Mouse (Mus musculus): Measurements from ENCODE around the gene C1qtnf9. TPM values are rescaled to one million over a fixed set of nuclear protein-coding genes. Genes with fewer than 3 reads are reported as not detected.

Gene C1qtnf9
- polyA plus RNA-seq, 1 experiment from 2014 or later: 0.30 TPM

DNA sequence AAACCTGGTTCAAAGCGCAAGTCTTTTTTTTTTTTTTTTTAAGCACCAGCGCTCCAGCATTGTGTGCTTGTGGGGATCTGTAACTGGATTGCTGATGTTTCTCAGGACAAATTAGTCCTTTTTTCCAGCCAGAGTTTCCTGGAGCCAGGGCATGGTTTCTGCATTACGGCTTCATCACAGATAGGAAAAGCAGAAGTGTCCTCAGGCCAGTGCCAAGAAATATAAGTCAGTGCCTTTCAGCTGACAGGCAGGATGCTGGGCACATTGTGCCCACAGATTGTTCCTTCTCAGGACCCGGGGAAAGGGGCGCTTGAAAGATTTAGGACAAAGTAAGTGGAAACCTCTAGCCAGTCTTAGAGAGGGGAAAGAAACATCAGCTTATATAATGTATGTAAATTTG lies 4.2 kb upstream of the C1qtnf9 start:
- Histone ChIP-seq H3K9me3 (replicated peaks; ENCODE audit: low read length) (no peaks in the 10 kb centered on the region), H3K9ac (ENCODE audit: low read depth, low read length) (no peak overlapping the region), H3K27me3 (ENCODE audit: insufficient read depth, low read length) (no peaks in the 10 kb centered on the region), H3K4me3 (replicated peaks; ENCODE audit: low read depth, low read length) (no peak overlapping the region), H3K4me1 (replicated peaks; ENCODE audit: insufficient read depth, low read length) (0 out of 2 replicates have a peak, but pooled peaks cover 2% of the 10 kb centered on the region), H3K27ac (no peak overlapping the region), H3K4me2 (ENCODE audit: low read length) (no peak overlapping the region), H3K36me3 (ENCODE audit: insufficient read depth, low read length) (peaks cover 18% of the 10 kb centered on the region; the same call in 1 of the 2 replicates)
- ATAC-seq (replicated peaks; ENCODE audit: low FRiP score, low read depth) (no peak), DNase-seq (ENCODE audit: low spot score) (no peak)
- no peak for TF ChIP-seq CTCF (IDR thresholded peaks at IDR 0.05; ENCODE audit: low read depth)
- 71% methylated on average over 5 of the region's 5 CpGs for WGBS

DNA sequence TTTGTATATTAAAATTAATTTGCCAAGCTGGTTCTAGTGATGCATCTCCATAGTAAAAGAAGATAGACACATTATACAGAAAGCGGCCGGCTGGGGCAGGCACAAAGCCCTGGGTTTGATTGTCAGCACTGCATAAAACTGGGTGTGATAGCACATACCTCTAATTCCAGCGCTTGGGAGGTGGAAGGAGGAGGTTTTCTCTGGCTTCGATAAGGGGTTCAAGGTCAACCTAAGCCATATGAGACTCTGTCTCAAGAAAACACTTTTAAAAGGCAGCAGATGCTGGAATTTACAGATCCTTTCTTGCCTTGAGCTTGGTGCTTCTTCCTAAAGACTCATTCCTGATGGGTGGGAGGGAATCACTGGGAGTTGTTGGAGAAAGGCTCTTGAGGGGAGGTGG lies 3.4 kb upstream of the C1qtnf9 start:
- ATAC-seq (replicated peaks; ENCODE audit: low FRiP score, low read depth) (0 out of 2 replicates have a peak, but pooled peaks have one; percentile 3), DNase-seq (ENCODE audit: low spot score) (no peak)
- Histone ChIP-seq H3K9ac (ENCODE audit: low read depth, low read length) (no peak overlapping the region), H3K4me1 (replicated peaks; ENCODE audit: insufficient read depth, low read length) (0 out of 2 replicates have a peak, but pooled peaks cover 2% of the 10 kb centered on the region), H3K9me3 (replicated peaks; ENCODE audit: low read length) (no peaks in the 10 kb centered on the region), H3K27ac (no peak overlapping the region), H3K4me2 (ENCODE audit: low read length) (no peak overlapping the region), H3K27me3 (ENCODE audit: insufficient read depth, low read length) (no peaks in the 10 kb centered on the region), H3K4me3 (replicated peaks; ENCODE audit: low read depth, low read length) (no peak overlapping the region), H3K36me3 (ENCODE audit: insufficient read depth, low read length) (peaks cover 14% of the 10 kb centered on the region; the same call in 1 of the 2 replicates)
- no peak for TF ChIP-seq CTCF (IDR thresholded peaks at IDR 0.05; ENCODE audit: low read depth)
- WGBS: 48% methylated on average over 4 of the region's 4 CpGs

- ATAC-seq (replicated peaks; ENCODE audit: low FRiP score, low read depth) (peak; percentile 56; the same call in 1 of the 2 replicates), DNase-seq (ENCODE audit: low spot score) (no peak)
- Histone ChIP-seq H3K9me3 (replicated peaks; ENCODE audit: low read length) (no peaks in the 10 kb centered on the region), H3K4me2 (ENCODE audit: low read length) (no peak overlapping the region), H3K4me3 (replicated peaks; ENCODE audit: low read depth, low read length) (no peak overlapping the region), H3K4me1 (replicated peaks; ENCODE audit: insufficient read depth, low read length) (0 out of 2 replicates have a peak, but pooled peaks cover 2% of the 10 kb centered on the region), H3K27me3 (ENCODE audit: insufficient read depth, low read length) (no peaks in the 10 kb centered on the region), H3K9ac (ENCODE audit: low read depth, low read length) (no peak overlapping the region), H3K36me3 (ENCODE audit: insufficient read depth, low read length) (peaks cover 14% of the 10 kb centered on the region; the same call in 1 of the 2 replicates), H3K27ac (no peak overlapping the region)
- WGBS: 29% methylated on average over 2 of the region's 2 CpGs
- no peak for TF ChIP-seq CTCF (IDR thresholded peaks at IDR 0.05; ENCODE audit: low read depth)
These were observed 2.9 kb upstream of the C1qtnf9 start for GRCm38 (mm10) chr14:60765025-60765424.

DNA sequence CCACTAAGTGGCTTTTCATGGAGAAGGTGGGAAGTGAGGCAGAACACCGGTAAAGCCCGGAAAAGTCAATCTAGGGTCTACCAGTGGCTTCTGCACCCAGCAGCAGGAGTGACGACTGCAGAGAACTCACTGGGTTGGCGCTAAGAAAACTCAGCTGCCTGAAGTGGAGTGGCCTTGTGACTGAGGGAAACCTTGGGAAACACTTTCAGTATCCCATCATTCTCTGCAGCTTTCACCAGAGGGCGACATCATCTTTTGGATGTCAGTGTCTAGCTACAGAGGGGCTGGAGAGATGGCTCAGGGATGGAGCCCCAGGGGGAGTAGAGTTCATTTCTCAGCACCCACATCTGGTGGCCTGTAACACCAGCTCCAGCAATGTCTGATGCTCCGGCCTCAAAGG lies 1.4 kb downstream of the C1qtnf9 start:
- Histone ChIP-seq H3K27me3 (ENCODE audit: insufficient read depth, low read length) (no peaks in the 10 kb centered on the region), H3K4me1 (replicated peaks; ENCODE audit: insufficient read depth, low read length) (0 out of 2 replicates have a peak, but pooled peaks cover 2% of the 10 kb centered on the region), H3K36me3 (ENCODE audit: insufficient read depth, low read length) (no peaks in the 10 kb centered on the region), H3K9ac (ENCODE audit: low read depth, low read length) (no peak overlapping the region), H3K4me2 (ENCODE audit: low read length) (no peak overlapping the region), H3K27ac (no peak overlapping the region), H3K4me3 (replicated peaks; ENCODE audit: low read depth, low read length) (no peak overlapping the region), H3K9me3 (replicated peaks; ENCODE audit: low read length) (no peaks in the 10 kb centered on the region)
- 36% methylated on average over 6 of the region's 6 CpGs for WGBS
- peak; percentile 45; the same call in 1 of the 2 replicates for TF ChIP-seq CTCF (IDR thresholded peaks at IDR 0.05; ENCODE audit: low read depth)
- ATAC-seq (replicated peaks; ENCODE audit: low FRiP score, low read depth): no peak
- DNase-seq (ENCODE audit: low spot score): peak; percentile 42

DNA sequence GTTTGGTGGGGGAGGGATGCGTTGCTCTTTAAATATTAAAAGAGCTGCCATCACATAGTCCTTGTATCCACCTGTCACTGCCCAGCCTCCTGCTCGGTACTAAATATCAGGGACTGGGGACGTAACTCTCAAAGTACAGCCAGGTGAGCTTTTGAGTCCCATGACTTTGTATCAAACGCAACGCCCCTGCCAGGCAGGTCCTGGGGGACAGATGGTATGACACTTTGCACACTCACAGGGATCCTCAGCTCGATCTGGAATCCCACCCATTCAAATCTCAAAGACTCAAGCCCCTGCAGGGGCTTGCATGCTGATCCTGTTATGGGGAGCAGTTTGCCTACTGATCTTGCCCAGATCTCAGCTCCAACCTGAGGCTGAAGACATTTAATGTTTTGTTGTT lies 2.7 kb downstream of the C1qtnf9 start:
- Histone ChIP-seq H3K36me3 (ENCODE audit: insufficient read depth, low read length) (no peaks in the 10 kb centered on the region), H3K27ac (no peak overlapping the region), H3K9me3 (replicated peaks; ENCODE audit: low read length) (no peaks in the 10 kb centered on the region), H3K4me2 (ENCODE audit: low read length) (no peak overlapping the region), H3K4me1 (replicated peaks; ENCODE audit: insufficient read depth, low read length) (no peaks in the 10 kb centered on the region), H3K9ac (ENCODE audit: low read depth, low read length) (no peak overlapping the region), H3K27me3 (ENCODE audit: insufficient read depth, low read length) (no peaks in the 10 kb centered on the region), H3K4me3 (replicated peaks; ENCODE audit: low read depth, low read length) (no peak overlapping the region)
- no peak for DNase-seq (ENCODE audit: low spot score)
- no peak for TF ChIP-seq CTCF (IDR thresholded peaks at IDR 0.05; ENCODE audit: low read depth)
- no peak for ATAC-seq (replicated peaks; ENCODE audit: low FRiP score, low read depth)
- 75% methylated on average over 6 of the region's 6 CpGs for WGBS

GRCm38 (mm10) chr14:60771057-60771456 lies 3.1 kb downstream of the C1qtnf9 start:
- ATAC-seq (replicated peaks; ENCODE audit: low FRiP score, low read depth): peak; percentile 51
- peak; percentile 75 for DNase-seq (ENCODE audit: low spot score)
- Histone ChIP-seq H3K27ac (no peak overlapping the region), H3K4me1 (replicated peaks; ENCODE audit: insufficient read depth, low read length) (no peaks in the 10 kb centered on the region), H3K9me3 (replicated peaks; ENCODE audit: low read length) (no peaks in the 10 kb centered on the region), H3K27me3 (ENCODE audit: insufficient read depth, low read length) (no peaks in the 10 kb centered on the region), H3K4me3 (replicated peaks; ENCODE audit: low read depth, low read length) (peak overlapping the region; percentile 23; the same call in 1 of the 2 replicates), H3K9ac (ENCODE audit: low read depth, low read length) (no peak overlapping the region), H3K4me2 (ENCODE audit: low read length) (peak overlapping the region; percentile 55), H3K36me3 (ENCODE audit: insufficient read depth, low read length) (no peaks in the 10 kb centered on the region)
- WGBS: 4% methylated on average over 8 of the region's 8 CpGs
- TF ChIP-seq CTCF (IDR thresholded peaks at IDR 0.05; ENCODE audit: low read depth): peak; percentile 95

DNA sequence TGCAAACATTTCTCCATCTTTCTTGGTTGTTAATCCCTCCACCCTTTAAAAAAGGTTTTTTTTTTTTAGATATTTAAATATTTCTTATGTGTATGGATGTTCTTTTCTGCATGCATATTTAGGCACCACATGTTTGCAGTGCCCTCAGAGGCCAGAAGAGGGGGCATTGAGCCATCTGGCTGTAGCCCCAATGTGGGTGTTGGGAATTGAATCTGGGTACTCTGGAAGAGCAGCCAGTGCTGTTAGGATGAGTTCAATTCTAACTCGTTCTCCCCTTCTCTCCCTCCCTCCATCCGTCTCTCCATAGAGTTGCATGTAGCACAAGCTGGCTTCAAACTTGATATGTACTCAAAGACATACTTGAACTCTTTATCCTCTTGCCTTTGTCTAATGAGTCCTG lies 5.5 kb downstream of the C1qtnf9 start:
- ATAC-seq (replicated peaks; ENCODE audit: low FRiP score, low read depth): no peak
- Histone ChIP-seq H3K27ac (no peak overlapping the region), H3K4me2 (ENCODE audit: low read length) (no peak overlapping the region), H3K27me3 (ENCODE audit: insufficient read depth, low read length) (no peaks in the 10 kb centered on the region), H3K9me3 (replicated peaks; ENCODE audit: low read length) (no peaks in the 10 kb centered on the region), H3K9ac (ENCODE audit: low read depth, low read length) (no peak overlapping the region), H3K4me3 (replicated peaks; ENCODE audit: low read depth, low read length) (no peak overlapping the region), H3K4me1 (replicated peaks; ENCODE audit: insufficient read depth, low read length) (no peaks in the 10 kb centered on the region), H3K36me3 (ENCODE audit: insufficient read depth, low read length) (no peaks in the 10 kb centered on the region)
- DNase-seq (ENCODE audit: low spot score): no peak
- 88% methylated on average over 2 of the region's 2 CpGs for WGBS
- peak; percentile 48 for TF ChIP-seq CTCF (IDR thresholded peaks at IDR 0.05; ENCODE audit: low read depth)
